Mouse (Mus musculus): ENCODE data around the gene Fhl2. TPM values are rescaled to one million over a fixed set of nuclear protein-coding genes. Genes with fewer than 3 reads are reported as not detected.

The Fhl2 gene
- polyA plus RNA-seq, 1 experiment from 2014 or later, result 55.3 TPM

DNA sequence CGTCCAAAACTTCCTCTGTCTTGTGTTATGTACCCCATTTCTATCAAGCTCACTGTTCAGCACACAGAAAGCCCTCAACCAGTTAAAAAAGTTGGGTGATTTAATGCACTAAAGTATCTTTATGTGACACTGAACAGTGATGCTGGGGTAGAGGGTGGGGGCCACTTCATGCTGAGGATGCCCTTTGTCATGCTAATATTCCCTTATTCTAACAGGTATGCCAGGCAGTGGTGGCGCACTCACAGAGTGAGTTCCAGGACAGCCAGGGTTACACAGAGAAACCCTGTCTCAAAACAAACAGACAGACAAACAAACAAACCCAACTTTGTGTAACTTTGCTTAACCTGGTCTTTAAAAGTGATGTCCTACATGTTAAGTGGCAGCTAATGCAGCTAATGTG, 102.6 kb downstream of the Fhl2 start:
- 90% methylated on average over 2 of the region's 2 CpGs for WGBS
- no peak for TF ChIP-seq CTCF (IDR thresholded peaks at IDR 0.05; ENCODE audit: low read depth)
- no peak for ATAC-seq

GRCm38 (mm10) chr1:43092056-43093015, 104.4 kb downstream of the Fhl2 start:
- H3K27ac ChIP-seq (ENCODE audit: low read depth, low read length), result peak overlapping the region; percentile 88
- no peak for TF ChIP-seq CTCF (IDR thresholded peaks at IDR 0.05; ENCODE audit: low read depth)
- peak overlapping the region; percentile 77 for H3K4me3 ChIP-seq (ENCODE audit: low read depth, low read length)
- WGBS, result under 1% methylated on average over 96 of the region's 102 CpGs
- peak overlapping the region; percentile 88 for H3K4me2 ChIP-seq (replicated peaks; ENCODE audit: low read depth)
- peak; percentile 91 for ATAC-seq
- no peaks in the 10 kb centered on the region for H3K36me3 ChIP-seq (ENCODE audit: control insufficient read depth, insufficient read depth)
- H3K27me3 ChIP-seq (replicated peaks; ENCODE audit: control insufficient read depth, insufficient read depth, low read length), result no peaks in the 10 kb centered on the region
- peak overlapping the region; percentile 92 for H3K9ac ChIP-seq (ENCODE audit: low read depth, low read length)
- H3K9me3 ChIP-seq (ENCODE audit: control insufficient read depth), result no peaks in the 10 kb centered on the region
- H3K4me1 ChIP-seq (replicated peaks; ENCODE audit: control insufficient read depth, insufficient read depth, low read length), result no peaks in the 10 kb centered on the region

More for the DNA sequence above, 102.6 kb downstream of the Fhl2 start:
- Histone ChIP-seq H3K4me3 (ENCODE audit: low read depth, low read length) (no peak overlapping the region), H3K4me1 (replicated peaks; ENCODE audit: control insufficient read depth, insufficient read depth, low read length) (no peaks in the 10 kb centered on the region), H3K36me3 (ENCODE audit: control insufficient read depth, insufficient read depth) (no peaks in the 10 kb centered on the region), H3K9me3 (ENCODE audit: control insufficient read depth) (no peaks in the 10 kb centered on the region), H3K4me2 (replicated peaks; ENCODE audit: low read depth) (no peak overlapping the region), H3K27ac (ENCODE audit: low read depth, low read length) (no peak overlapping the region), H3K27me3 (replicated peaks; ENCODE audit: control insufficient read depth, insufficient read depth, low read length) (no peaks in the 10 kb centered on the region), H3K9ac (ENCODE audit: low read depth, low read length) (no peak overlapping the region)

DNA sequence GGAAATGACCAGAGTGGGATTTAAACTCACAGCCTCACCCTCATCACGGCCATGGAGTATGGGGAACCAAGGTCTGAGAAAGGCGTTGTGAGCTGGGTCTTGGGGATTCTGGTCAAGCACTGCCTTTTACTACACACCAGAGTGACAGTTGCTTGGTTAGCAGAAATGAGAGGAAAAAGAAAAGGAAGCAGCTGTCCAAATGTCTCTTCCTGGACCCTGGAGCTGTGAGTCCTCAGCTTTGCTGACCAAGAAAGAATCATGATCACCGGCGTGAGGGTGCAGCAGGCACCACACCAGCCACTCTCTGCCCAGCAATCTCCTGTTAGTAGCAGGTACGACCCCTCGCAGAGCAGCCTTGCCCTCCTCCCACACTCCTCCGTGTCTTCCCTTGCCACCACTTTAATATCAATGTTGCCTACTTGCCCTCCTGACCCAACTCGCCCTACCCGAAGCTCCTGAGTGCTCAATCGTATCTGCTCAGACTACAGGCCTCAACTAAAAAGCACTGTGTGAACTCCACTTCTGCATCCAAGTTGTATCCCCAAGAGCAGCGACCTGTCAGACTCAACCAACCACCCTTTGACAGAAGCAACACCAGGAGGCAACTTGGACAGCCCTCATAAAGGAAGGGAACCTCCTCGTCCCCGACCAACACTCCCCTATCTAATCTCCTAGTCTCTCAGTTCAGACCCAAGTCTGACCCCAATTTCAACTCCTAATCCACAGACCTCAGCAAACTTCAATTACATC, 105.3 kb downstream of the Fhl2 start:
- H3K27me3 ChIP-seq (replicated peaks; ENCODE audit: control insufficient read depth, insufficient read depth, low read length), result no peaks in the 10 kb centered on the region
- no peaks in the 10 kb centered on the region for H3K4me1 ChIP-seq (replicated peaks; ENCODE audit: control insufficient read depth, insufficient read depth, low read length)
- H3K27ac ChIP-seq (ENCODE audit: low read depth, low read length), result 0 out of 2 replicates have a peak overlapping the region, but pooled peaks have one; percentile 88
- no peak for ATAC-seq
- H3K4me2 ChIP-seq (replicated peaks; ENCODE audit: low read depth), result peak overlapping the region; percentile 88
- H3K4me3 ChIP-seq (ENCODE audit: low read depth, low read length), result peak overlapping the region; percentile 77
- peak overlapping the region; percentile 92 for H3K9ac ChIP-seq (ENCODE audit: low read depth, low read length)
- TF ChIP-seq CTCF (IDR thresholded peaks at IDR 0.05; ENCODE audit: low read depth), result no peak
- no peaks in the 10 kb centered on the region for H3K36me3 ChIP-seq (ENCODE audit: control insufficient read depth, insufficient read depth)
- no peaks in the 10 kb centered on the region for H3K9me3 ChIP-seq (ENCODE audit: control insufficient read depth)
- WGBS, result 30% methylated on average over 13 of the region's 13 CpGs

DNA sequence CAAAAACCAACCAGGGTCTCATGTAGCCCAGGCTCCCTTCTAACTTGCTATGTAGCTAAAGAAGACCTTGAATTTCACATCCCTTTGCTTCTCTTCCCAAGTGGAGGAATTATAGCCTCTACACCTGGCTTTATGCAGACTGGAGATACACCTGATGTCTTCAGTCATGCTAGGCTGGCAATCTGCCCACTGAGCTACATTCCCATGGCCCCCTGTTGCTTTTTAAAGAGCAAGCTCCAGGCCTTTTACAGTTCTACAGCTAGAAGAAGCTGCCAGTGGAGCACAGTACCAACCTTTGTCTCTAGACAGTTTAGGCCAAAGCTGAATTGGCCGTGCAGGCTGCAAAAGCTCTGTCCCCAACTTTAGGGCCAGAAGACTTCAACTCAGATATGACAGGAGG, 106.4 kb downstream of the Fhl2 start:
- 74% methylated on average over 1 of the region's 1 CpGs for WGBS
- ATAC-seq, result no peak
- TF ChIP-seq CTCF (IDR thresholded peaks at IDR 0.05; ENCODE audit: low read depth), result no peak
- no peak overlapping the region for H3K4me2 ChIP-seq (replicated peaks; ENCODE audit: low read depth)
- H3K27ac ChIP-seq (ENCODE audit: low read depth, low read length), result no peak overlapping the region
- no peaks in the 10 kb centered on the region for H3K9me3 ChIP-seq (ENCODE audit: control insufficient read depth)
- no peaks in the 10 kb centered on the region for H3K27me3 ChIP-seq (replicated peaks; ENCODE audit: control insufficient read depth, insufficient read depth, low read length)
- no peak overlapping the region for H3K4me3 ChIP-seq (ENCODE audit: low read depth, low read length)
- no peaks in the 10 kb centered on the region for H3K4me1 ChIP-seq (replicated peaks; ENCODE audit: control insufficient read depth, insufficient read depth, low read length)
- no peaks in the 10 kb centered on the region; the same call in 1 of the 2 replicates for H3K36me3 ChIP-seq (ENCODE audit: control insufficient read depth, insufficient read depth)
- H3K9ac ChIP-seq (ENCODE audit: low read depth, low read length), result no peak overlapping the region

DNA sequence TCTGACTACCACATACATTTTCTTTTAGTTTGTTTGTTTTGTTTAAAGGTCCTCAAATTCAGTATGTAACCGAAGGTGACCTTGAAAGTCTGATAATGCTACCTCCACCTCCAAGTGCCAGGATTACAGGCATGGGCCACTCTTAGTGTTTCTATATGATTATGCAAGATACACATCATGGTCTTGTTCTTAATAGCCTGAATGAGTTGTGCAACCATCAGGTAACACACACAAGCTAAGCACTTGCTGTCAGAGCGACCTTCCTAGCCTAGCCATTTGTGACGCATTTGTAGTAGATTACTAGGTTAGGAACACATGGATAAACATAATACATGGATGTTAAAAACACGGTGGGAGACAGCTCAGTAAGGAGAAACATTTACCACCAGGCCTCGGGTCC, 113.8 kb downstream of the Fhl2 start:
- H3K9me3 ChIP-seq (ENCODE audit: control insufficient read depth), result no peaks in the 10 kb centered on the region
- WGBS, result 69% methylated on average over 5 of the region's 5 CpGs
- H3K36me3 ChIP-seq (ENCODE audit: control insufficient read depth, insufficient read depth), result no peaks in the 10 kb centered on the region; the same call in 1 of the 2 replicates
- no peaks in the 10 kb centered on the region for H3K27me3 ChIP-seq (replicated peaks; ENCODE audit: control insufficient read depth, insufficient read depth, low read length)
- H3K4me2 ChIP-seq (replicated peaks; ENCODE audit: low read depth), result no peak overlapping the region
- H3K4me3 ChIP-seq (ENCODE audit: low read depth, low read length), result no peak overlapping the region
- ATAC-seq, result no peak
- H3K9ac ChIP-seq (ENCODE audit: low read depth, low read length), result no peak overlapping the region
- no peaks in the 10 kb centered on the region for H3K4me1 ChIP-seq (replicated peaks; ENCODE audit: control insufficient read depth, insufficient read depth, low read length)
- no peak for TF ChIP-seq CTCF (IDR thresholded peaks at IDR 0.05; ENCODE audit: low read depth)
- no peak overlapping the region for H3K27ac ChIP-seq (ENCODE audit: low read depth, low read length)

DNA sequence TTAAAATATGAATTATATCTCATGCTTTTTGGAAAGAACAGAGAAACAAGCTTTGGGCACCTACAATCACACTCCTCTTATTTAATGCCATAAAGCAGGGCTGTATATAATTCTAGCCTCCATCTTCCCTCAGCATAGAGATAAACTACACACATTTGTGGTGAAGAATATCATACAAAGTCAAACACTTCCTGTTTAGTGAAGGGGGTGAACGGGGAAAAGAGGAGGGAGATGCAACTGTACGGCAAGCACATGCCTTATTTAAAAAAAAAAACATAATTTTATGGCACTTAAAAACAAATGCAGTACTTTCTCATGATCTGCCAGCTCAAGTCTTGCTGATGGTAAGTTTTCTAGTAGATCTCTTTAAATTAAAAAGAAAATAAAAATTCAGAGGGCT, 118.7 kb downstream of the Fhl2 start:
- 59% methylated on average over 2 of the region's 2 CpGs for WGBS

More for the DNA sequence above, 118.7 kb downstream of the Fhl2 start:
- Histone ChIP-seq H3K4me1 (replicated peaks; ENCODE audit: control insufficient read depth, insufficient read depth, low read length) (no peaks in the 10 kb centered on the region), H3K27ac (ENCODE audit: low read depth, low read length) (no peak overlapping the region), H3K9ac (ENCODE audit: low read depth, low read length) (no peak overlapping the region), H3K4me3 (ENCODE audit: low read depth, low read length) (no peak overlapping the region), H3K4me2 (replicated peaks; ENCODE audit: low read depth) (no peak overlapping the region), H3K27me3 (replicated peaks; ENCODE audit: control insufficient read depth, insufficient read depth, low read length) (no peaks in the 10 kb centered on the region), H3K36me3 (ENCODE audit: control insufficient read depth, insufficient read depth) (peaks cover 15% of the 10 kb centered on the region), H3K9me3 (ENCODE audit: control insufficient read depth) (no peaks in the 10 kb centered on the region)
- TF ChIP-seq CTCF (IDR thresholded peaks at IDR 0.05; ENCODE audit: low read depth), result no peak
- no peak for ATAC-seq

All from intestine, postnatal 0 days (tissue).